Mouse (Mus musculus): Measurements from ENCODE around the gene Bcl2l2. TPM values are rescaled to one million over a fixed set of nuclear protein-coding genes. Genes with fewer than 3 reads are reported as not detected.

The Bcl2l2 gene
- total RNA-seq (2015; ENCODE audit: low replicate concordance), result 0.77 and 0.84 TPM in 2 replicates
- total RNA-seq (2017; ENCODE audit: low replicate concordance), result 1.0 and 4.6 TPM in 2 replicates

DNA sequence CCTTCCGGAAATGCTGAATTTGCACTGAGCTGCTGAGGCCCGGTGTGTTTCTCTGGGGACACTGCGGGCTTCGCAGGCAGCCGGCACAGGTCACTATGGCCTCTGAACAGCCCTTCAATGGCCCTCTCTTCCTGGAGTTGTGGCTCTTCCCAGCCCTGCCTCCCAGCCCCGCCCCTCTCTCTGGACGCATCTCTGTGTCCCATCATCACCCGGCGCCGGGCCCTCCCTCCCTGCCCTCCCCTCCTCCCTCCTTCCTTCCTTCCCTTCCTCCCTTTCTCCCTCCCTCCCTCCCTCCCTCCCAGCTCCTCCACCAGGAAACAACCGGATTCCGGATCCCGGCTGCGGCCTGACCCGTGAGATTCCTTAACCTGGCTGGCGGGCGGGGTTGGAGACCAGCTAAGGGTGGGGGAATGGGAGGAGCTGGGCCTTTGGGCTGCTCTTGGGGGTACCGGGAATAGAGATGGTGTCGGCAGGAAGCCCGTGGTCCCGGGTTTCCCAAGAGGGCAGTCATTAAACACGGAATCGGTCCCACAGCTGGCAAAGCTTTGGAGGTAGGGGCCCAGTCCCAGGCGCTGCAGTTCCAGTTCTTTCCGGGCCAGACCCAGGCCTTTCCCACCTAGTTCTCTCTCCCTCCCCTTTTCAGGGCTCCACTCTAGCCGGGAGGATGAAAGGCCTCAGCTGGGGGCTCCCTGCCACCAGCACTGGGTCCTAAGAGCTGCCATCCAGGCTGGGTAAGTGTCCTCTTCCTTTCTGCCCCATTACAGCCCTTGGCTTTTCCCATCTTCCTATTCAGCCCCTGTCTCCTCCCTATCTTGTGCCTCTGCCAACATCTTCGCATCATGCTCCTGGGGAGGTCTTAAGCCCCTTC, at the start of gene Bcl2l2, which contains the start of gene Gm20521:
Gene Bcl2l2, plus strand, starts transcription at position 224 of the 868 bp plus-strand sequence.
Gene Gm20521, plus strand, starts transcription at position 288 of the 868 bp plus-strand sequence.
- ATAC-seq (replicated peaks; ENCODE audit: low FRiP score, poor library complexity, severe bottlenecking), result peak; percentile 65; the same call in 1 of the 2 replicates

DNA sequence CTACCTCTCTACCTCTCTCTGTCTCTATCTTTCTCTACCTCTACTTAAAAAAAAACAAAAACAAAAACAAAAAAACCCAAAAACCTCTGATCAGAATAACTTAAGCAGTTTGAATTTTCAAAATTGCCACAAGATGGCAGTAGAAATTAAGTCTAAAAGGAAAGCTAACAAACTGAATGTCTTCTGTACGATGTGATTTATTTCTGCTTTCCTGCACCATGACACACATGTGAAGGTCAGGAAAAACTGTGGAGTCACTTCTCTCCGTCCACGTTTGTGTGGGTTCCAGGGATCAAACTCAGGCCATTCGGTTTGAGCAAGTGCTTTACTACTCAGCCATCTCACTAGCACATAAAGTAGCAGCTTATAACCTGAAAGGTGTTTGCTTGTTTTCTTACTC, 39.7 kb upstream of the Bcl2l2 start:
- no peak for ATAC-seq (replicated peaks; ENCODE audit: low FRiP score, poor library complexity, severe bottlenecking)

DNA sequence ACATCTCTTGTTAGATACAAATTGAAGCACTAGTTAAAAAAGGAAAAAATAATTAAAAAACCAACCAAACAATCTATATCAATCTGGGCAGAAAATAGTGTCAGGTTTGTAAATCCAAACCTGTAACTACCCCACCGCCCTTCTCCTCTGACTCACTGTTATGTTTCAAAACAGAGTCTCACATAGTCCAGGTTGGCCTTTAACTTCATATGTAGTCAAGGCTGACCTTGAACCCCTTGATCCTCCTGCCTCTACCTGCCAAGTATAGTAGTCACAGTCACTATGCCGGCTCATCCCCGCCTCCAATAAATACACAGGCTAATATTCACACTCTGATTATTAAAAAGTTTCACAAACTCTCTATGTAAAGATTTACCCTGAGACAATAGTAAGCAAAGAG, 27.5 kb upstream of the Bcl2l2 start:
- no peak for ATAC-seq (replicated peaks; ENCODE audit: low FRiP score, poor library complexity, severe bottlenecking)

DNA sequence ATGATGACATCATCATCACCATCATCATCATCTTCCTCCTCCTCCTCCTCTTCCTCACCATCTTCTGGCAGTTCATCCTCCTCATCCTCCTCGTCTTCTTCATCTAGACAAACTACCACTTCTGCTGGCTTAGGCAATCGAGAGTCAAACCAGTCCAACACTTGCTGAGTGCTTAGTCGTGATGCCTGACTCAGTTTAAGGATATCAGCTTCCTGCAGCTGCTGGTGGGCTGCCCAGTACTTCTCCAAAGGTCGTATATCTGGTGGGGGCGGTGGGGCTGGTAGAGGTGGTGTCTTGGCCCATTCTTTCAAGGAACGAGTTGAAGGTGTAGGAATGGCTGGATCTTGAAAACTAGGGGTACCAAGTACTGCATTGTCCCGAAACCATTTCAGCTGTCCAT, 26.5 kb upstream of the Bcl2l2 start:
- ATAC-seq (replicated peaks; ENCODE audit: low FRiP score, poor library complexity, severe bottlenecking), result no peak

DNA sequence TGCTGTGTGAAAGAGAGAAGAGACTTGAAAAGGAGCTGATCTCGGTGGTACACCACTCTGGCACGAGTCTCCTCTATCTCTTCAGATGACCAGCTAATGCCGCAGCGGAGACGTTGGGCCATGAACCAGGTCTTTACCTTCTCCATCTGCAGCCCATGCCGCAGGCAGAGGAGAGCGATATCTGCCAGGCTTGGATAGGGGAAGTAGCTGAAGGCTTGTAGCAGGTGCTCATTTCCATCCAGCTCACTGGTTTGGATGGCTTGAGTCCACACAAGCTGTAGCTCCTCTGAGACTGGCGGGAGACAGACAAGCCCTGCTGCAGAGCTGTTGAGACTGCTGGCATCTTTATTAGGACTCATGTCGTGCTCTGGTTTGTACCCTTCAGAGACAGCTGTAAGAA, 25.3 kb upstream of the Bcl2l2 start:
- no peak for ATAC-seq (replicated peaks; ENCODE audit: low FRiP score, poor library complexity, severe bottlenecking)

DNA sequence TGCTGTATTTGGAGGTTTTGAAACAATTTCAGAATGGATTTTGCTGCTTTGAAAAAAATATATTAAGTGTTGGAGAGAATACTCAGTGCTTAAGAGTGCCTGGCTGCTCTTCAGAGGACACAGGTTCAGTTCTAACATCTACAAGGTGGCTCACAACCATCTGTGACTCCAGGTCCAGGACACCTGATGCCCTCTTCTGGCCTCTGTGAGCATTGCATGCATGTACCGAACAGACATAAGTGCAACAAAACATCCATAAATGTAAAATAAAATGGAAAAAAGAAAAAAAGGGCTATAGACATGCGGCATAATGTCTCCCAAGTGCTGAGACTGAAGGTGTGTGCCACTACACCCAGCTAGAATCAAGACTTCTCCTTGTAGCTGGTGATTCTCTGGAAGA, 22.7 kb upstream of the Bcl2l2 start:
- no peak for ATAC-seq (replicated peaks; ENCODE audit: low FRiP score, poor library complexity, severe bottlenecking)

DNA sequence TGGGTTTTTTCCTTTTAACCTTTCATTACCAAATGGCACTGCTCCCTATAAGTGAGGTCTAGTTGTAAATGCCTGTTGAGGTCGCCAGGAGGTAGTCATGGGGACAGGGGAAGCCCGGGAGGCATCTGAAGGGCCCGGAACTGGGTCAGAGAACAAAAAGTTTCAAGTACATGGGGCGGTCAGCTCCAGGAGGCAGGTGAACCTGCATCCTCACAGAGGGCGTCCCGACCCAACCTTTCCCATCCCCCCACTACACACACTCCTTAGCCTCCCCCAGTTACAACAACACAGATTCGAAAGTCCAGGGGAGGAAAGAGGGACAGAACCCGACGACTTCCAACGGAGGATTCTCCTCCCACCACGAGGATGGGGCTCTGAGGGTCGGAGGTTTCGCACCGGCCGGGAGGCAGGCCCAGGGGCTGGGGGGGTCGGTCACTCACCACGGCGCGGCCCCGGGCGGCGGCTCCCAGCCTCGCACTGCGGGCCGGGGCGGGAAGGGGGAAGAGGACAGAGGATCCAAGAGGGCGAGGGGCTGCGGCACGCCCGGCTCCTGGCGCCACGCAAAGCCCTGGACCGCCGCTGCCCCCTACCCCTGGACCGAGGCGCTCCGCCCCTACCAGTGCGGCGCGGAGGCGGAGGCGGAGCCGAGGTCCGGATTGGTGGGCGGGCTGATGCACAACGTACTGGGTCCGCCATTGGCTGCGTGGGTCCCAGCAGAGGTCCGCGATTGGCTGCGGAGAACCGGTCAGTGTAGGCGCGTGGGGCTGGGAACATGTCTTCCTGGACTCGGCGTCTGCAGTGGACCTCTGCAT, 19.5 kb upstream of the Bcl2l2 start:
- peak; percentile 99 for ATAC-seq (replicated peaks; ENCODE audit: low FRiP score, poor library complexity, severe bottlenecking)

DNA sequence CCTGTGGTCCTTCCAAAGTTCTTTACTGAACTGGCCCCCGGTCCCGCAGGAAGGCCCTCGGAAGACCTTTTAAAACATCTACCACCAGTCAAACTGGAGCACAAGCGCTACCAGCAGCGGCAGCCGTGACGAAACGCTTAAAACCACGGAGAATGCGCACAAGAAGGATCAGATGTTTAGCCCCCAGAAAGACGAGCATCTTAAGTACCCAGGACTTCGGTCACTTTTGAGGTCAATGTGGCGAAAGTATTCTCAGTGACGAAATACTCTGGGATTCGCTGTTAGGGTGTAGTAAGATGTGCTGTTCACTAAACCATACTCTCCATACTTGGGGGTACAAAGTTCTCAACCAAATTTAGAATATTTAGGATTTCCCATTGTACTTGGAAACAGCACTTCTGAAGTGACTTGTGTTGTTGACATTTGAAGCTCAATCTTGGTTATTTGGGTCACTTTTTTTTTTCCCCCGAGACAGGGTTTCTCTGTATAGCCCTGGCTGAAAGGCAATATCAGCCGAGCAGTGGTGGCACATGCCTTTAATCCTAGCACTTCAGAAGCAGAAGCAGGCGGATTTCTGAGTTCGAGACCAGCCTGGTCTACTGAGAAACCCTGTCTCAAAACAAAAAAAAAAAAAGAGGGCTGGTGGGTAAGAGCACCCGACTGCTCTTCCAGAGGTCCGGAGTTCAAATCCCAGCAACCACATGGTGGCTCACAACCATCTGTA, 18.7 kb upstream of the Bcl2l2 start:
- peak; percentile 66 for ATAC-seq (replicated peaks; ENCODE audit: low FRiP score, poor library complexity, severe bottlenecking)

DNA sequence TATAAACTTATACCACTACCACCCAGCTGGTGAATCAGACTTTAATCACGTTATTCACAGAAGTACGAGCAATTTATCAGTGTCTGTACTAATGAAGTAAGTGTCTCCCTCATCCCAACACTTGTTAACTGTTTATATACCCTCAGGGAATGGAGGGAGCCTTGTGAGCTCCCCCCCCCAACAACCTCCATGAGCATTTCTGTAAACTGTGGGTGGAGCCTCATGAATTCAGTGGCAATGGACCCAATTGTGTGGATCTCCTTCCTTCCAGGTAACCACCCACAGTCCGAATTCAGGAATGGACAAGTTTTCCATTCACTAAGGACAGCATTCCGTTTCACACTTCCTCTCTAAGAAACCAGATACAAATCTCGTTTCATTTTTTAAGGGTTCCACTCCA, 17.6 kb upstream of the Bcl2l2 start:
- ATAC-seq (replicated peaks; ENCODE audit: low FRiP score, poor library complexity, severe bottlenecking), result no peak

DNA sequence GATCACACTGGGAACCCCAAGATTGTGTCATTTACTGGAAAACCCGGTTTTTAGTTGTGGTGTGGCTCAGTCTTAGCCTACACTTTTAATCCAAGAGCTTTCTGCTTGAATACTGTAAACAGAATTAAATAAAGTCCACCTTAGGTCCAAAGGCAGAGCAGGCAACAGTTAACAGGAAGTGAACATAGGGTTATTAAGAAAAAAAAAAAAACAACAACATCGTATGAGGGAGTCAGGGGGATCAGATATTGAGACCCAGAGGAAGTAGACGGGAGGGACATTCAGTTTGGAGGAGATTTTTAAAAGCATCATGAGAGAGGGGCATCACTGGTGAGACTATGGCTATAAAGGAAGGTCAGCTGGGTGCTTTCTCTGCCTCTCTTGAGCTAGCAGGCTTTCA, 16.9 kb upstream of the Bcl2l2 start:
- no peak for ATAC-seq (replicated peaks; ENCODE audit: low FRiP score, poor library complexity, severe bottlenecking)

DNA sequence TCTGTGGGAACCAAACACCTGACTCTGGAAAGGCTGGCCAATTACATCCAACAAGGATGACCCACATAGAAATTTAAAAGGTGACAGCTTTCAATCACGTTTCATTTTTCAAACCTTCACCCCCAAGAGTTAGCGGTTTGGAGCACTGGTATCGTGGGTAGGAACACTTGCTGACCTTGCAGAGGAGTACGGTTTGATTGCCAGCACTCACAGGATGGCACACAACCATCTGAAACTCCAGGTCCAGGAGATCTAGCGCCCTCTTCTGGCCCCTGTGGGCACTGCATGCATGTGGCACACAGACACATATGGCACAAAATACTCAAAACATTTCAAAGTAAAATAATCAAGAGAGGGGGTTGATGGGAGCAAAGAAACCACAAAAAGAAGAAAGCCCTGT, 16.2 kb upstream of the Bcl2l2 start:
- ATAC-seq (replicated peaks; ENCODE audit: low FRiP score, poor library complexity, severe bottlenecking), result no peak

DNA sequence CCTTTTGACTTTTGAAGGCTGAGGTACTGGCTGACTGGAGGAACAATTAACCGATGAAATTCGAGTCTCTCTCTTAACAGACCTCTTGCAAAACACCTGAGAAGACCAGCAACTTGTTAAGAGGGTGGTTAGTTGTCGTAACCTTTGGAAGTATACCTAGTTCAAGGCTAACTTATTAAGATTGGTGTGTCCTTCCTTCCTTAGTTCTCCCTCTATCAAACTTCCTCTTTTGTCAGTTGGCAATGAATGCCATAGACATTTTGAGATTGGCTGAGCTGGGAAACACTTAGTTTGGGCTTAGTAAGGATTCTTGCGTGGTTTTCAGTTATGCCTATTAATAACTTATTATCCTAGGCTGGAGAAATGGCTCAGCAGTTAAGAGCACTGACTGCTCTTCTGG, 15.2 kb upstream of the Bcl2l2 start:
- ATAC-seq (replicated peaks; ENCODE audit: low FRiP score, poor library complexity, severe bottlenecking), result no peak

DNA sequence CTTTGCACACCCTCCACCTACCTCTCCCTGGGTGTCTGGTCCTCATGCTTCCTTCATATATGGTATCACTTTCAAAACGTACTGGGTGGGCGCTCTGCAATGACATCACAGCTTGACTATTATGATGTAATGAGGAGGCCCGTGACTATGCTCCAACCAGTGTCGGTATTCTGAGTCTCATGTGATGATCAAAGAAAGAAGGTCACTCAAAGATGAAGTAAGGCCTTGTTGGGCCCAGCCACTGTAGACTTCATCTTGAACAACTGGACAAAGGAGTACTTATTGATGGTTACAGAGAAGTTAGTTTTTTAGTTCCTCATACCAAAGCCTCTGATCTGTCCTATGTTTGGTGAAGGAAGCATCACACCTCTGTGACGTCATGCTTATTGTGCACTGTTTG, 12.3 kb upstream of the Bcl2l2 start, which contains the start of gene Homez:
Gene Homez, minus strand, starts transcription at position 101 of the 400 bp plus-strand sequence.
- ATAC-seq (replicated peaks; ENCODE audit: low FRiP score, poor library complexity, severe bottlenecking), result no peak

DNA sequence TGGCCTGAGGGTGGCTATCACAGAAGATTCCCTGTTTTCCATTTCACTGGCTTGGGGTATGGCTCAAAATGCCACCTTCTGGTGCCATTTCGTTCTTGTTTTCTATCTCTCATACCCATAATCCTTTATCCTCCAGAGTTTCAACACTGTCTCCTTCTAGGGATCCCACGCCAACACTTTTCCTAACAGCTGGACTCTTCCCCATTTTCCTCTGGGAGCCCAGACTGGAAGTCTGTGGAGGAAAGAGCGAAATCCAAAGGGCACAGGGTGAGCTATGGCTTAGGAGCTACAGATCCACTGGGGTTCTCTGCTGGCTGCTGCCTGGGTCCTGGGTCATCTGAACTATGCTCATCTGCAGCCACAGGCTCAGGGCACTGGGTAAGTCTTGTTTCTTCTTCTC, 9.0 kb upstream of the Bcl2l2 start:
- ATAC-seq (replicated peaks; ENCODE audit: low FRiP score, poor library complexity, severe bottlenecking), result no peak

DNA sequence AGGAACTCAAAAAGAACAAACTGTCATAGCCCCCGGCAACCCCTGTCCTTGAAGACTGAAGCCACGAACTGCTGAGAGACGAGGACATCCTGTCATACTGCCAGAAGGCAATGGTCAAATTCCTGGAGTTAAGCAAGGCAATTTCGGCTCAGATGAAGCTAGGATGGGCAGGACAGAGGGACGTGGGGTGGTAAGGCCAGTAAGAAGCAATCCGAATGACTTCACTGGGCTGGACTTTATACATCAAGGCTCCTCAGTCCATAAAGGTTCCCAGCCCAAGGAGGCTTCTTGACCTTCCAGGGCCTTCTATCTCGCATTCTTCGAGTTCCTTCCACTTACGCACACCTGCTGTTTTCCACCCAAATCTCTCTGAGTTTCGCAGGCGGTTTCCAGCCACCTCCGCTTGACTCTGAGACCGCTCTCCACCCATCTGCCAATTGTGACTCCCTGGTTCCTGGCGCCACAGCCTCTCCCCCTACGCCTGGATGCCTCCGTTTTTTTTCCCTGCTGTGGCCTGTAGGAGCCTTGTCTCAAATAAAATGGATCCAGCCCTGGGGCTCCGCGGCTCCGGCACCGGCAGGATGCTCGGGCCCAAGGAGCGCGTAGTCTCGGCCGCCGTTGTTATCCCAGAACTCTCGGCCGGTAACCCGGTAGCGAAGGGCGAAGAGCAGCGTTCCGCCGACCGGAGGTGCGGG, 7.2 kb upstream of the Bcl2l2 start:
- 0 out of 2 replicates have a peak, but pooled peaks have one; percentile 2 for ATAC-seq (replicated peaks; ENCODE audit: low FRiP score, poor library complexity, severe bottlenecking)

DNA sequence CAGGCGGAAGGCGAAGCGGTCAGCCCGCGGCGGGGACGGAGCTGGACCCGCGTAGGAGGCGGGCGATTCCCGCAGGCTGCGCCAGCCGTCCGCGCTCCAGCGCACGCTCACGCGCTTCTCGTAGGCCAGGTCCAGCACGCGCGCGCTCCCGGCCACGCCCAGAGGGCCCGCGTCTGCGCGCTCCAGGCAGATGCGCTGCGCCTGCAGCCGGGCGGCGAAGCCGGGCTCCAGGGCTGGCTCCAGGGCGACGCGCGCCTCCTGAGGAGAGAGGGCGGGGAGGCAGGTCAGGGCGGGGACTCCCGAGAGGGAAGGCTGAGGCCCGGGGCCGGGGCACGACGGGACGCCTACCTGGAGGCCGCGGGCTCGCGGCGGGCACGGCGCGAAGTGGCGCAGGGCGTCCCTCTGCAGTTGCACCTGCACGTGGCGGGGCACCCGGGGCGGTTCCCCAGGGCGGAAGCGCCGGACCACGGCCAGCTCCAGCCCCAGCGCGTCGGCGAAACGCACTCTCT, 6.6 kb upstream of the Bcl2l2 start:
- ATAC-seq (replicated peaks; ENCODE audit: low FRiP score, poor library complexity, severe bottlenecking), result peak; percentile 81

DNA sequence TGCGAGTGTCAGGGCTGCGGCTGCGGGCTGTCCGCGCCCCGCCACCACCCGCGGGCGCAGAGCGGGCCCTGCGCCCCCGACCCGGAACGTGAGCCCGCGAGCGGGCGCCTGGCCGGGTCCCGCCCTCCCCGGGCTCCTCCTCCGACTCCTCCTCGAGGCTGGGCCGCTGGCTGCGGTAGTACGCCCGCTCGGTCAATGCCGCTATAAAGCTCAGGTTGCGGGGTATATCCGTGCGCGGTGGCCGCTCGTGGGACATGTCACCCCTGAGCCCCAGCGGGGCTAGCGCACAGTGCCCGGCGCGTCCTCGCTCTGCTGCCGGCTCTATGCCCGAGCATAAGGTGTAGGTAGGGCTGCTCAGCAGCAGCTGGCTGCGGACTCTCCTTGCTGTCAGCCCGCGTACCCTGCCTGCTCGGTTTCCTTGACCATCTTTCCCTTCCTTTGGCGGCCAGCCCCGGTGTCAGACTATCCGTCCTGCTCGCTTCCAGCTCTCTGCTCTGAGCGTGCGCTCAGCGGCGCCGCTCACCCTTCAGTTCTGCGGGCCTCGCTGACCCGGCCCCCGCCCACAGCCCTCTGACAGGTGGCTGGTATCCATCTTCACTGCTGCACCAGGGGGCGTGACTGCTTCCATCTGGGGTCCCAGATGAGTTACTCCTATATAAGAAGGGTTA, 6.0 kb upstream of the Bcl2l2 start, which contains the start of gene Ppp1r3e:
Gene Ppp1r3e, minus strand, starts transcription at position 503 of the 668 bp plus-strand sequence.
- peak; percentile 56 for ATAC-seq (replicated peaks; ENCODE audit: low FRiP score, poor library complexity, severe bottlenecking)

DNA sequence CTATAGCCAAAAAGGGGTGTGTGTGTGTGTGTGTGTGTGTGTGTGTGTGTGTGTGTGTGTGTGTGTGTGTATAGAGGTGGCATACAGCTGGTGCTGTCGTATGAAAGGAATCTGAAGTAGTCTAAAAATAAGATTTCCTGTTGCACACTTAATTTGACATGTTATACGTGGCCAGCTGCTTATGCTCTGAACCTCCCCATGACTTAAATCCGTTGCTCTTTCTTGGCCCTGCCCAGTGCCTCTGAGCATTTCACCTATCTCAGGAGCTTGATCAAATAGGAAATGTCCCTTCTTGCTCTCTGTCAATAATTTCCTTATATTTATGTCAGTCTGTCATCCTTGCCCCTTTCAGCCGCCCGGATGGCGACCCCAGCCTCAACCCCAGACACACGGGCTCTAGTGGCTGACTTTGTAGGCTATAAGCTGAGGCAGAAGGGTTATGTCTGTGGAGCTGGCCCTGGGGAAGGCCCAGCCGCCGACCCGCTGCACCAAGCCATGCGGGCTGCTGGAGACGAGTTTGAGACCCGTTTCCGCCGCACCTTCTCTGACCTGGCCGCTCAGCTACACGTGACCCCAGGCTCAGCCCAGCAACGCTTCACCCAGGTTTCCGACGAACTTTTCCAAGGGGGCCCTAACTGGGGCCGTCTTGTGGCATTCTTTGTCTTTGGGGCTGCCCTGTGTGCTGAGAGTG, 990 bp downstream of the Bcl2l2 start:
- no peak for ATAC-seq (replicated peaks; ENCODE audit: low FRiP score, poor library complexity, severe bottlenecking)

Data from erythroblast, adult 5-6 weeks (primary cell).